Mouse (Mus musculus): ENCODE data around the gene Zfp697.
A peak's percentile ranks its signal among the peaks of the same experiment; 100 is the strongest.
"Not testable (repeated sequence)": the region's sequence is repeated elsewhere in the genome, so short reads cannot be mapped to it uniquely, and the experiment has no call there.

The Zfp697 gene

GRCm38 (mm10) chr3:98630152-98630551 lies 247.9 kb downstream of the Zfp697 start, which contains the start of gene Hsd3b5:
TSS of gene Hsd3b5 (minus strand) at chr3:98630252.
- DNase-seq (ENCODE audit: low read depth, low spot score) = no peak

GRCm38 (mm10) chr3:98635145-98635544 lies 252.9 kb downstream of the Zfp697 start:
- no peak for DNase-seq (ENCODE audit: low read depth, low spot score)

- no peak for DNase-seq (ENCODE audit: low read depth, low spot score)
Measured at GRCm38 (mm10) chr3:98680786-98681185, 298.5 kb downstream of the Zfp697 start.

- no peak for DNase-seq (ENCODE audit: low read depth, low spot score)
Measured at GRCm38 (mm10) chr3:98682401-98682800, 300.1 kb downstream of the Zfp697 start.

- no peak for DNase-seq (ENCODE audit: low read depth, low spot score)
Measured at GRCm38 (mm10) chr3:98720740-98721139, 338.5 kb downstream of the Zfp697 start.

- no peak for DNase-seq (ENCODE audit: low read depth, low spot score)
Measured at GRCm38 (mm10) chr3:98724376-98724775, 342.1 kb downstream of the Zfp697 start, which contains the start of gene Hsd3b2. TSS of gene Hsd3b2 (minus strand) at chr3:98724543.

- no peak for DNase-seq (ENCODE audit: low read depth, low spot score)
Measured at GRCm38 (mm10) chr3:98726281-98726680, 344.0 kb downstream of the Zfp697 start.

GRCm38 (mm10) chr3:98733724-98734123 lies 351.5 kb downstream of the Zfp697 start:
- no peak for DNase-seq (ENCODE audit: low read depth, low spot score)

- DNase-seq (ENCODE audit: low read depth, low spot score) = peak; percentile 89
Measured at GRCm38 (mm10) chr3:98734340-98734739, 352.1 kb downstream of the Zfp697 start.

GRCm38 (mm10) chr3:98741043-98741442 lies 358.8 kb downstream of the Zfp697 start:
- not testable (repeated sequence) for DNase-seq (ENCODE audit: low read depth, low spot score)

GRCm38 (mm10) chr3:98752171-98752570 lies 369.9 kb downstream of the Zfp697 start:
- no peak for DNase-seq (ENCODE audit: low read depth, low spot score)

- no peak for DNase-seq (ENCODE audit: low read depth, low spot score)
Measured at GRCm38 (mm10) chr3:98756836-98757235, 374.6 kb downstream of the Zfp697 start.

GRCm38 (mm10) chr3:98764155-98764554 lies 381.9 kb downstream of the Zfp697 start:
- no peak for DNase-seq (ENCODE audit: low read depth, low spot score)

GRCm38 (mm10) chr3:98780921-98781320 lies 398.7 kb downstream of the Zfp697 start:
- no peak for DNase-seq (ENCODE audit: low read depth, low spot score)

GRCm38 (mm10) chr3:98782181-98782868 lies 400.1 kb downstream of the Zfp697 start:
- no peak for DNase-seq (ENCODE audit: low read depth, low spot score)

- DNase-seq (ENCODE audit: low read depth, low spot score) = no peak
Measured at GRCm38 (mm10) chr3:98786551-98786950, 404.3 kb downstream of the Zfp697 start.

All from R1 (cell line).